Mouse (Mus musculus) adipocyte (in vitro differentiated cells): ENCODE measurements at regions not wholly inside any gene's neighbourhood (a gene's known extent, or its start where the extent isn't known, plus 50 kb on each side); places are given as distances from the start of the nearest gene placed in this dataset.

Source experiments
- DNase-seq: peaks from one replicate; pipeline ENCODE4 v3.0.0-alpha.2; 2016; ENCODE audit warnings: low spot score

GRCm38 (mm10) chrX:14091661-14092060 lies 119.3 kb upstream of the H2al1n start:
- peak; percentile 53 for DNase-seq

- DNase-seq = no peak
Observed at GRCm38 (mm10) chrX:14133571-14133970, 77.4 kb upstream of the H2al1n start.

DNA sequence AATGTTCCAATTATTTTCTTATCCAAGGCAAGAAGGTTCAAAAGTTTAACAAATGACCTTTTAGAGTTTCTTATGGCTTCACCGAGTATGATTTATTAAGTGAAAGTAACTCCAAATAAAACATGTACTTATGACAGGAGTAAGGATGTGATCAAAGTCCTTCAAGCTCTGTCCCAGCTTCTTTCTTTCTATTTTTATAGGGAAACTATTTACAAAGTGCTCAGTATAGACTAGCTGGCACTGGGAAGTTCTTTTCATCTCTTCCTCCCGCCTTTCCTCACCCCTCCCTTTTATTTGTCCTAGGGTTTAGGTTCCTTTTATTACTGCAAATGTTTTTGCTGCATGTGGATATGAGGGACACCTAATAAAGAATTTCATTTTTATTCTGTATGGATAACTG lies 76.3 kb upstream of the H2al1n start:
- DNase-seq = no peak

GRCm38 (mm10) chrX:14138481-14138880 lies 72.5 kb upstream of the H2al1n start:
- no peak for DNase-seq
